8 mouse cellular contexts compared by ENCODE assay signal in genomic region chr3:36330656-36331055, GRCm38 (mm10).
A peak's percentile ranks its signal among the peaks of the same experiment; 100 is the strongest.
DNase-seq lines count a peak whose midpoint lies in the region; ATAC-seq and TF ChIP-seq lines count a peak whose summit lies in the region.

No protein-coding gene starts in this region.

- H3K4me2 ChIP-seq in midbrain, embryonic 11.5 days: no peak overlapping the region
- H3K4me2 ChIP-seq in midbrain, embryonic 16.5 days (ENCODE audit: low read length): no peak overlapping the region

- peak; percentile 3 for DNase-seq in cerebellum, adult 11-12 months
- peak; percentile 85 for DNase-seq in midbrain, embryonic 11.5 days (ENCODE audit: low spot score, missing footprints)
- DNase-seq in gastrocnemius, adult 8-10 months (ENCODE audit: low spot score in 2 of 2): peak; percentile 3 to 13
- DNase-seq in lung, adult 2 months: peak; percentile 11

- TF ChIP-seq CTCF in bone marrow, adult 2 months (IDR thresholded peaks at IDR 0.05; ENCODE audit: control insufficient read depth, insufficient read depth, low read length): peak; percentile 58
- TF ChIP-seq CTCF in lung, adult 2 months (IDR thresholded peaks at IDR 0.05; ENCODE audit: insufficient read depth, low read length): peak; percentile 70

- H3K36me3 ChIP-seq in midbrain, embryonic 11.5 days (ENCODE audit: control insufficient read depth, insufficient read depth, low read length): no peaks in the 10 kb centered on the region
- H3K36me3 ChIP-seq in midbrain, embryonic 16.5 days (ENCODE audit: control insufficient read depth, insufficient read depth, low read length): no peaks in the 10 kb centered on the region

- no peak overlapping the region for H3K27ac ChIP-seq in midbrain, embryonic 11.5 days (ENCODE audit: low read depth, low read length)
- no peak overlapping the region for H3K27ac ChIP-seq in midbrain, embryonic 16.5 days (ENCODE audit: low read length)
- H3K27ac ChIP-seq in bone marrow, adult 2 months (ENCODE audit: control insufficient read depth, insufficient read depth, low read depth, low read length, poor library complexity): no peak overlapping the region

- no peak overlapping the region for H3K4me3 ChIP-seq in midbrain, embryonic 11.5 days (ENCODE audit: low read depth, low read length)
- no peak overlapping the region for H3K4me3 ChIP-seq in midbrain, embryonic 16.5 days (ENCODE audit: low read depth, low read length)
- no peak overlapping the region for H3K4me3 ChIP-seq in bone marrow, adult 2 months (replicated peaks; ENCODE audit: control insufficient read depth, low read depth, low read length)
- H3K4me3 ChIP-seq in lung, adult 2 months (replicated peaks; ENCODE audit: extremely low read depth, low read depth, low read length): no peak overlapping the region

- TF ChIP-seq POLR2A in bone marrow, adult 2 months (IDR thresholded peaks at IDR 0.05; ENCODE audit: borderline replicate concordance, control insufficient read depth, low read depth, low read length): no peak
- no peak for TF ChIP-seq POLR2A in lung, adult 2 months (IDR thresholded peaks at IDR 0.05; ENCODE audit: borderline replicate concordance, extremely low read depth, low read depth, low read length)

- no peaks in the 10 kb centered on the region for H3K27me3 ChIP-seq in midbrain, embryonic 11.5 days (ENCODE audit: control insufficient read depth, insufficient read depth, low read length)
- H3K27me3 ChIP-seq in midbrain, embryonic 16.5 days (ENCODE audit: control insufficient read depth, insufficient read depth, low read depth, low read length): no peaks in the 10 kb centered on the region

- H3K9ac ChIP-seq in midbrain, embryonic 11.5 days (ENCODE audit: low read length): no peak overlapping the region
- no peak overlapping the region for H3K9ac ChIP-seq in midbrain, embryonic 16.5 days (ENCODE audit: low read depth, low read length)

- H3K9me3 ChIP-seq in midbrain, embryonic 11.5 days (ENCODE audit: control insufficient read depth, low read length): no peaks in the 10 kb centered on the region
- no peaks in the 10 kb centered on the region for H3K9me3 ChIP-seq in midbrain, embryonic 16.5 days (replicated peaks; ENCODE audit: control insufficient read depth, low read length, poor library complexity, severe bottlenecking)

- no peak for ATAC-seq in cerebellum, adult (ENCODE audit: insufficient number of reproducible peaks, low FRiP score, low TSS enrichment)
- ATAC-seq in midbrain, embryonic 11.5 days (ENCODE audit: low FRiP score): no peak
- no peak for ATAC-seq in midbrain, embryonic 16.5 days
- no peak for ATAC-seq in activated CD4-positive, CD25-positive, alpha-beta regulatory T cell, adult 4 months

- 20% methylated on average over 9 of the region's 9 CpGs for WGBS in midbrain, embryonic 11.5 days
- 23% methylated on average over 9 of the region's 9 CpGs for WGBS in midbrain, embryonic 16.5 days
- WGBS in bone marrow, adult 2 months: 41% methylated on average over 9 of the region's 9 CpGs
- 31% methylated on average over 9 of the region's 9 CpGs for WGBS in lung, adult 2 months

- H3K4me1 ChIP-seq in midbrain, embryonic 11.5 days (ENCODE audit: control insufficient read depth, insufficient read depth, low read length): no peaks in the 10 kb centered on the region
- no peaks in the 10 kb centered on the region for H3K4me1 ChIP-seq in midbrain, embryonic 16.5 days (ENCODE audit: control insufficient read depth, insufficient read depth, low read length)
- H3K4me1 ChIP-seq in bone marrow, adult 2 months (ENCODE audit: control insufficient read depth, insufficient read depth, low read length): no peaks in the 10 kb centered on the region
- no peaks in the 10 kb centered on the region for H3K4me1 ChIP-seq in lung, adult 2 months (ENCODE audit: control insufficient read depth, insufficient read depth, low read length)

Comparison
In these comparisons a context has a peak if more than half of its experiments do, and no peak if none do; other contexts are left out.
1. DNase-seq: peak in every context shown above with its lines; median percentile 85 in midbrain, embryonic 11.5 days; 11 in lung, adult 2 months; 8 in gastrocnemius, adult 8-10 months; 3 in cerebellum, adult 11-12 months.